Mouse (Mus musculus) pancreas, adult 10 weeks (tissue): ENCODE results near the gene Urb2. TPM values are rescaled to one million over a fixed set of nuclear protein-coding genes. Genes with fewer than 3 reads are reported as not detected.

ENCODE experiments used
- polyA plus RNA-seq: library from polyadenylated mRNA; stranded (reverse); fragments of 350-450 nt; fragmentation: Illumina TruSeq; extraction: RNeasy Lipid Tissue Mini Kit (QIAGEN cat#74804); gene quantifications from one replicate; pipeline ENCODE4 v1.2.3, GENCODE M21; 2015; ENCODE audit warnings: low read depth, low replicate concordance; ENCODE audit not compliant: insufficient read depth

Gene Urb2
- polyA plus RNA-seq, result 1.4 TPM

GRCm38 (mm10) chr8:124021237-124022227 is at the start of gene Urb2, which contains the start of gene Taf5l:
Gene Urb2 (plus strand): TSS chr8:124021508.
Gene Taf5l (minus strand): TSS chr8:124021397.

GRCm38 (mm10) chr8:123982826-123983400 is 38.4 kb upstream of the Urb2 start, which contains the start of gene Abcb10:
Gene Abcb10 (minus strand): TSS chr8:123983122.

Other genes starting within 250 kb of the Urb2 start
- gene Rab4a, start 215.5 kb upstream of the Urb2 start, polyA plus RNA-seq, result 5.6 TPM
- not detected for gene Ccsap, start 161.3 kb upstream of the Urb2 start, polyA plus RNA-seq
- not detected for gene Acta1, start 126.8 kb upstream of the Urb2 start, polyA plus RNA-seq
- gene Nup133, start 72.2 kb upstream of the Urb2 start, polyA plus RNA-seq, result 2.0 TPM
- gene Abcb10, start 38.4 kb upstream of the Urb2 start, polyA plus RNA-seq, result 4.5 TPM
- 4.8 TPM for gene Taf5l, start 111 bp upstream of the Urb2 start, polyA plus RNA-seq
- 37.4 TPM for gene Galnt2, start 209.9 kb downstream of the Urb2 start, polyA plus RNA-seq